Mouse (Mus musculus): ENCODE results near the gene Gpbar1.

Gene Gpbar1

GRCm38 (mm10) chr1:74300347-74301110 is 22.2 kb downstream of the Gpbar1 start:
- no peak for TF ChIP-seq GATA4 (IDR thresholded peaks at IDR 0.05; ENCODE audit: insufficient replicate concordance, low read length)

- TF ChIP-seq GATA4 (IDR thresholded peaks at IDR 0.05; ENCODE audit: insufficient replicate concordance, low read length): no peak
Measured at GRCm38 (mm10) chr1:74302229-74302628, 23.9 kb downstream of the Gpbar1 start.

- TF ChIP-seq GATA4 (IDR thresholded peaks at IDR 0.05; ENCODE audit: insufficient replicate concordance, low read length): no peak
Measured at GRCm38 (mm10) chr1:74302835-74303234, 24.5 kb downstream of the Gpbar1 start.

- TF ChIP-seq GATA4 (IDR thresholded peaks at IDR 0.05; ENCODE audit: insufficient replicate concordance, low read length): no peak
Measured at GRCm38 (mm10) chr1:74303509-74304338, 25.4 kb downstream of the Gpbar1 start.

GRCm38 (mm10) chr1:74304339-74304790 is 26.0 kb downstream of the Gpbar1 start:
- no peak for TF ChIP-seq GATA4 (IDR thresholded peaks at IDR 0.05; ENCODE audit: insufficient replicate concordance, low read length)

- no peak for TF ChIP-seq GATA4 (IDR thresholded peaks at IDR 0.05; ENCODE audit: insufficient replicate concordance, low read length)
Measured at GRCm38 (mm10) chr1:74304946-74305345, 26.6 kb downstream of the Gpbar1 start.

- TF ChIP-seq GATA4 (IDR thresholded peaks at IDR 0.05; ENCODE audit: insufficient replicate concordance, low read length): no peak
Measured at GRCm38 (mm10) chr1:74305522-74305921, 27.2 kb downstream of the Gpbar1 start, which contains the start of gene Tmbim1. TSS of gene Tmbim1 (minus strand) at chr1:74305622.

- TF ChIP-seq GATA4 (IDR thresholded peaks at IDR 0.05; ENCODE audit: insufficient replicate concordance, low read length): no peak
Measured at GRCm38 (mm10) chr1:74307146-74307545, 28.8 kb downstream of the Gpbar1 start.

GRCm38 (mm10) chr1:74308001-74308964 is 29.9 kb downstream of the Gpbar1 start:
- TF ChIP-seq GATA4 (IDR thresholded peaks at IDR 0.05; ENCODE audit: insufficient replicate concordance, low read length): no peak

GRCm38 (mm10) chr1:74309767-74310166 is 31.4 kb downstream of the Gpbar1 start:
- TF ChIP-seq GATA4 (IDR thresholded peaks at IDR 0.05; ENCODE audit: insufficient replicate concordance, low read length): peak; percentile 70

GRCm38 (mm10) chr1:74313049-74313692 is 34.8 kb downstream of the Gpbar1 start:
- TF ChIP-seq GATA4 (IDR thresholded peaks at IDR 0.05; ENCODE audit: insufficient replicate concordance, low read length): no peak

GRCm38 (mm10) chr1:74314796-74315195 is 36.4 kb downstream of the Gpbar1 start:
- TF ChIP-seq GATA4 (IDR thresholded peaks at IDR 0.05; ENCODE audit: insufficient replicate concordance, low read length): no peak

- no peak for TF ChIP-seq GATA4 (IDR thresholded peaks at IDR 0.05; ENCODE audit: insufficient replicate concordance, low read length)
Measured at GRCm38 (mm10) chr1:74316114-74316827, 37.9 kb downstream of the Gpbar1 start.

- no peak for TF ChIP-seq GATA4 (IDR thresholded peaks at IDR 0.05; ENCODE audit: insufficient replicate concordance, low read length)
Measured at GRCm38 (mm10) chr1:74318711-74319110, 40.4 kb downstream of the Gpbar1 start.
